Mouse (Mus musculus): ENCODE results near the gene Reep1.

DNA sequence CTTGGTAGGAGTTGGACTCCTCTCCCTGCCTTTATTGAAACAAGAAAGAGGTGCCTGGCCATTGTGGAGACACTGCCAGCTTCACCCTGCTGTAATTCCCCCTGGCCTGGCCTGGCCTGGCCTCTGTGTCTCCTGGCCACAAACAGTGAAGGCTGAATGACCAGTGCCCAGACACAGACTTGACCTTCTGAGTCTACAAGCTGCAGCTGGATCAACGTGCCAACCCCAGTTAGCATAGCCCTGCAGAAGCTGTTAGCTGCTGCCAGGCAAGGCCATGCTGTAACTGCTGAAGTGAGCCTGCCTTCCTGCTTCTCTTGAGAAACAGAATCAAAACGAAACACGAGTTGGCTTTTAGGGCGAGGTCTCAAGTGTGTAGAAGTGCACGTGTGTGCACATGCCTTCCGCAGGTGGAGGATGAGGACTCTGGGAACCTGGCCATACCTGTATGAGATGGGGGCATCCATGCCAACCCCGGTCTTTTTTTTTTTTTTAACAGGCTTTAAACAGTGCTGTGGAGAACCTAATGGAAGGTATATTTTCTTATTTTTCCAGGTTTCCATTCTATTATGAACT is 65.4 kb downstream of the Reep1 start:
- TF ChIP-seq CTCF (IDR thresholded peaks at IDR 0.05; ENCODE audit: low read depth) (no peak), EP300 (optimal IDR thresholded peaks at IDR 0.05) (no peak)
